Mouse (Mus musculus) midbrain, embryonic 12.5 days (tissue): ENCODE measurements around the gene Macc1. TPM values are rescaled to one million over a fixed set of nuclear protein-coding genes. Genes with fewer than 3 reads are reported as not detected.
"Not testable (repeated sequence)": the region's sequence is repeated elsewhere in the genome, so short reads cannot be mapped to it uniquely, and the experiment has no call there.

ENCODE experiments used
- ATAC-seq: fragments of 200-750 bp; cut with Nextera tagmentation; 2 replicates; pipeline ENCODE4 v1.8.0; 2017; ENCODE audit warnings: low read depth, moderate TSS enrichment, moderate library complexity; ENCODE audit not compliant: low FRiP score
- H3K27ac ChIP-seq: fragments of 300-500 bp; sonication (generic); replicated peaks from 2 replicates; pipeline ENCODE4 v1.5.1; 2016; ENCODE audit warnings: mild to moderate bottlenecking
- H3K27me3 ChIP-seq: fragments of 300-500 bp; sonication (generic); 2 replicates; pipeline ENCODE4 v1.6.1; 2016; ENCODE audit warnings: mild to moderate bottlenecking
- H3K36me3 ChIP-seq: fragments of 300-500 bp; sonication (generic); 2 replicates; pipeline ENCODE4 v1.6.1; 2016
- H3K4me1 ChIP-seq: fragments of 300-500 bp; sonication (generic); 2 replicates; pipeline ENCODE4 v1.6.1; 2016
- H3K4me2 ChIP-seq: fragments of 300-500 bp; sonication (generic); replicated peaks from 2 replicates; pipeline ENCODE4 v1.6.1; 2016; ENCODE audit warnings: mild to moderate bottlenecking, moderate library complexity
- H3K4me3 ChIP-seq: fragments of 300-500 bp; sonication (generic); 2 replicates; pipeline ENCODE4 v1.5.1; 2016; ENCODE audit warnings: mild to moderate bottlenecking
- H3K9ac ChIP-seq: fragments of 300-500 bp; sonication (generic); replicated peaks from 2 replicates; pipeline ENCODE4 v1.6.1; 2016; ENCODE audit warnings: mild to moderate bottlenecking, moderate library complexity
- H3K9me3 ChIP-seq: fragments of 300-500 bp; sonication (generic); 2 replicates; pipeline ENCODE4 v1.6.1; 2016; ENCODE audit warnings: mild to moderate bottlenecking
- WGBS: fragments of 180-500 bp; shearing (Covaris S2); methylation state at CpG from one replicate; pipeline ENCODE4 v1.1.7; 2016; 5-methylcytosine and 5-hydroxymethylcytosine counted together
- polyA plus RNA-seq: library from polyadenylated mRNA; unstranded; fragments of >200 nt; fragmentation: Nextera tagmentation; extraction: Ambion mirVana; gene quantifications from 2 replicates; pipeline ENCODE4 v1.2.1, GENCODE M21; 2016

Macc1 gene
- polyA plus RNA-seq, 1 experiment from 2014 or later = 0.18 TPM

DNA sequence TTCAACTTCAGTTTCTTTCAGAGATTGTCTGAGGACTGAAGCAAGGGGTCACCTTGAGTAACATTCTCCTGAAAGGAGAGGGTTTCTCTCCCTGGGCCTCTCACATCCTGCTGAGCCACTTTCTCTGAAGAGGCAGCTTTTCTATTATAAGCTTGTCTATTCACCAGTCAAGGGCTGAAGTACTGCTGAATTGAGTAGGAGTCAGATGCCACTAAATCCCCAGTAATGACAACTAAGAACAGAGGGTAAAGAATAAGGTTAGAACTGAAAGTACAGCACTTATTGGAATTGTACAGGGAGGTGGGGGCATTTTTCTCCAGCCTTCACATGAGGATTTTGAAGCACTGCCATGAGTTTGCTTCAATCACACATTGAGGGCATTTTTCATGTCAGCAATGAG lies 19.3 kb downstream of the Macc1 start:
- Histone ChIP-seq H3K4me2 (no peak overlapping the region), H3K9me3 (no peaks in the 10 kb centered on the region), H3K9ac (no peak overlapping the region), H3K4me3 (no peak overlapping the region), H3K27ac (no peak overlapping the region; the same call in 1 of the 2 replicates), H3K36me3 (no peaks in the 10 kb centered on the region), H3K4me1 (peaks cover 7% of the 10 kb centered on the region), H3K27me3 (0 out of 2 replicates have a peak, but pooled peaks cover 11% of the 10 kb centered on the region)
- ATAC-seq = peak; percentile 76

DNA sequence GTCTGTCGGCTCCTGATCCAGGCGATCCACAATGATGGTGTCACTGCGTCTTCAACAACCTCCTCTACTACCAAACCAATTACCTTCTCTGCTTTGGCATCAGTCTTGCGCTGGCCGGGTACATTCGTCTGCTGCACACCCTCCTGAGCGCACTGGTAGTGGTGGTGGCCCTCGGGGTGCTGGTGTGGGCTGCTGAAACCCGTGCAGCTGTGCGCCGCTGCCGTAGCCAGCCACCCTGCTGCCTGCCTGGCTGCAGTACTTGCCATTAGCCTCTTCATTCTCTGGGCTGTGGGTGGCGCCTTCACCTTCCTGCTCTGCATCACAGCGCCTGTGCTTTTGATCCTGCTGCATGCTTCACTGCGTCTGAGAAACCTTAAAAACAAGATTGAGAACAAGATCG lies 38.5 kb downstream of the Macc1 start:
- H3K27ac ChIP-seq, H3K27me3 ChIP-seq, H3K9me3 ChIP-seq, H3K36me3 ChIP-seq, H3K4me1 ChIP-seq, H3K9ac ChIP-seq, H3K4me3 ChIP-seq: not testable (repeated sequence)
- H3K4me2 ChIP-seq = peak overlapping the region; percentile 24; the same call in 1 of the 2 replicates
- WGBS = 39% methylated on average over 16 of the region's 16 CpGs
- peak; percentile 58; the same call in 1 of the 2 replicates for ATAC-seq

DNA sequence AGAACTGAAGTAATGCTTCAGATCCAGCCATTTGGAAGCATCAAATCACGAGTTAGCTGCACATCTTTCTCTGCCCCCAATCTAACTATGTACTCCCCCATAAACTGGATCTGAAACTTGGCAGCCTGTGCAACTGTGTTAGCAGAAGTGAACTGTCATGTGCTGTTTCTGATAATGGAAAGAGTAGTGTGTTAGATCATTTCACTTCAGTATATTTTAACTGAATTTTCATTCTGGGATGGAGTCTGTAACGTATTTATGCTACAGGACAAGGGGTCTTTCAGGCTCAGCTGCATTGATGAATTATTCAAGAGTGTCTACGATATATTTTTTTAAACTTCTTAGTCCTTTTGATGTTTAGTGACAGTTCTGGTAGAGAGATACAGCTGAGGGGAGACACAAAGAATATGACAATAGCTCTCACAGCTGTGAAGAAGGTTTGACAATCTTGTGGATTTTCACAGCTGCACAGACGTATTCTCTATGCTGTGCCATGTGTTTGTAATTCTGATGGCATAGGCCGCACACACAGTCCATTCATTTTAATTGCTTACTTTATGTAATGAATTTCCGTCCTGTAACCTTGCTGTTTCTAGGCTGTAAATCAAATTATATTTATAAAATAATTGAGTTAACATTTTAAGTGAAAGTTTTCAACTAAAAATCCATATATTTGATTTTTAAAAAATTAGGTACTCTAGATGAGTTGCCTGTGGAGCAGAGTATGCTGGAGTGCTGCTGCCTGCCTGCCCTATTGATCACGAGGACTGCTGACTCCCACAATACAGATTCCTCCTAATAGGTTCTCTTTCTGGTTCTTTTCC lies 43.6 kb downstream of the Macc1 start:
- Histone ChIP-seq H3K36me3 (no peaks in the 10 kb centered on the region), H3K4me3 (no peak overlapping the region), H3K9ac (no peak overlapping the region), H3K4me1 (peaks cover 10% of the 10 kb centered on the region), H3K27me3 (no peaks in the 10 kb centered on the region), H3K9me3 (no peaks in the 10 kb centered on the region), H3K27ac (no peak overlapping the region), H3K4me2 (peak overlapping the region; percentile 32)
- ATAC-seq = peak; percentile 84
- 27% methylated on average over 7 of the region's 7 CpGs for WGBS

DNA sequence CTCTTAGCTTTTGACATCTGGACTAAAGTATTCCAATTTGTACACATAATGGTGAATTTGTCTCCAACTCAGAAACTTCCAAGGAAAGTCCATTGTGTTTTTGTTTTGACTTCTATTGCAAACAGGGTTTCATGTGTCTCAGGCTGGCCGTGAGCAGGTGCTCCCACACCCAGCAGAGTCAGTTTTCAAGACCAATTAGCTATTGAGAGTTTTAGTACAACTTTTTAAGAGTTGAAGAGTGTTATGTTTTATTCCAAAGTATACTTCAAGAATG lies 44.1 kb downstream of the Macc1 start:
- Histone ChIP-seq H3K27ac (no peak overlapping the region), H3K36me3 (no peaks in the 10 kb centered on the region), H3K4me1 (peaks cover 10% of the 10 kb centered on the region), H3K9me3 (no peaks in the 10 kb centered on the region), H3K4me3 (no peak overlapping the region), H3K9ac (no peak overlapping the region), H3K4me2 (no peak overlapping the region), H3K27me3 (no peaks in the 10 kb centered on the region)
- ATAC-seq = no peak
- WGBS = 38% methylated on average over 1 of the region's 1 CpGs

DNA sequence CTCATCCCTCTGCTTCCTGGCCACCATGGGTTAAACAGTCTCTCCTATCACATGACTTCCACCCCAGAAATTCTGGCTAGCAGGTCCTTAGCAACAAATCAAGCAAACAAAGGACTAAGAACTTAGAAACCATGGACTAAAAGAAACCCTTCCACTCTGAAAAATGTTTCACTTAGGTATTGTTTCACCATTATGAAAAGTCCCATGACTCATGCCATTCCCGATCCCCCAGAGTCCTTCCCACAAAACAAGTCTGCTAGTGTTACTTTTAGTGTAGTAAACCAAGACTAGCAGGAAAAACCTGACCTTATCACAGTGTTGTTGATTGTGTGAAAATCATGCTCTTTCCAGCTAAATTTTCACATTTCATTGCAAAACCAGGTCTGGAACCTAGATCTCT lies 51.0 kb downstream of the Macc1 start:
- Histone ChIP-seq H3K27ac (no peak overlapping the region), H3K36me3 (no peaks in the 10 kb centered on the region), H3K4me2 (no peak overlapping the region), H3K4me3 (no peak overlapping the region), H3K9ac (no peak overlapping the region), H3K27me3 (no peaks in the 10 kb centered on the region), H3K4me1 (no peaks in the 10 kb centered on the region), H3K9me3 (no peaks in the 10 kb centered on the region)
- no peak for ATAC-seq
- WGBS = 73% methylated on average over 1 of the region's 1 CpGs

DNA sequence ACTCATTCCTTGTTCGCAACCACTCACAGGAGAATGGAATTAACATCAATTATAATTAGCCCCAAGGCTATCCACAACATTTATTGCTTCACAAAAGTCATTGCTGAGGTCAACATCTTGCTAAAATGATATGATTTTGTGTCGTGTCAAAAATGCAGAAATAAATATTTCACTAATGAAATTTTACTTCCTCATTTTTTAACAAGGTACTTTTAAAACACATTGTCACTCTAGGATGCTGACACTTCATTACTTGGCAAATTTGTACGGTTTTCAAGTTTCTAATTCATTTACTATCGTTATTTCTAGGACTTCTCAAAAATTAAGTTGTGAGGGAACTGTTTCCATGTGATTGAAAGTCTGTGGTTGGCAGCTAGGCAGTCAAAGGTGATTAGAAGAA lies 55.8 kb downstream of the Macc1 start:
- no peak overlapping the region for H3K4me3 ChIP-seq
- no peaks in the 10 kb centered on the region for H3K9me3 ChIP-seq
- no peak for ATAC-seq
- no peak overlapping the region for H3K9ac ChIP-seq
- no peaks in the 10 kb centered on the region for H3K36me3 ChIP-seq
- H3K27ac ChIP-seq = no peak overlapping the region
- H3K4me2 ChIP-seq = no peak overlapping the region
- no peaks in the 10 kb centered on the region for H3K27me3 ChIP-seq
- H3K4me1 ChIP-seq = no peaks in the 10 kb centered on the region
- WGBS = 83% methylated on average over 4 of the region's 4 CpGs

DNA sequence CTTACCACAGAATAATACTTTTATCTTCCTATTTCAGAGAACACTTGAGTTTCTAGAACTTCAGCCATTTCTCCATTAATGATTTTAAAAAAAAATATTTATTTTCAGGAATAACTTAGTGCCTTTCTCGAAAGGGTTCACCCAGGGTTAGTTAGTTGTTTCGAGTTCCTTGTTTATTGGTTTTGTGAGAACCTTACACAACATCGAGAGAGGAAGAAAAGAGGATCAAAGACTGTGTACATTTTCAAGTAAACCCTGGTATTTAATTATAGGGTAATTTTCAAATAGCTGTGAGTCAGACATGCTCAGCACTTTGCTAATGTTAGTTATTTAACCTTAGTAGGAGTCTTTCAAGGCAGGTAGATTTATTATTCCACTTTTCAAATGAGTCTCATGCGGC lies 58.3 kb downstream of the Macc1 start:
- Histone ChIP-seq H3K4me2 (no peak overlapping the region), H3K4me1 (peaks cover 3% of the 10 kb centered on the region; the same call in 1 of the 2 replicates), H3K9me3 (no peaks in the 10 kb centered on the region), H3K27me3 (no peaks in the 10 kb centered on the region), H3K4me3 (no peak overlapping the region), H3K9ac (no peak overlapping the region), H3K36me3 (no peaks in the 10 kb centered on the region), H3K27ac (no peak overlapping the region)
- no peak for ATAC-seq
- 80% methylated on average over 4 of the region's 4 CpGs for WGBS

DNA sequence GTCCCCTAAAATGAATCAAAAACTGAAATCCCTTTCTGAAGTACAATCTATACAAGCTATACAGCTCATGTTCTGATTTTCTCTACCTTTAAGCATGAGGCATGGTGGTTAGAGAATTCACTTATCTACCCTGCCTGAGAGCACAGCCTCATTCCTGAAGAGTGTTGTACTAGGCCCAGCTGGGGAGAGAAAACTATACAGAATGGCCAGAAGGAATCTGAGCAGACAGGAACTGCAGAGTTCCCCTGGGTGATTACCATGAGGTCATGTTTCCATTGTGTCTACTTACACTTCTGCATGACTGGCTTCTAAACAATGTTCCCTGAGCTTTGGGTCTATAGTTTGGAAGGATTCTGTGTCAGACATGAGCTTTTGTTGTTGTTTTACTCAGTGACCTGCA lies 62.8 kb downstream of the Macc1 start:
- no peaks in the 10 kb centered on the region for H3K27me3 ChIP-seq
- no peak overlapping the region for H3K4me3 ChIP-seq
- H3K36me3 ChIP-seq = no peaks in the 10 kb centered on the region
- ATAC-seq = peak; percentile 60
- H3K9ac ChIP-seq = no peak overlapping the region
- no peak overlapping the region for H3K4me2 ChIP-seq
- H3K4me1 ChIP-seq = peaks cover 3% of the 10 kb centered on the region; the same call in 1 of the 2 replicates
- no peak overlapping the region for H3K27ac ChIP-seq
- H3K9me3 ChIP-seq = no peaks in the 10 kb centered on the region

DNA sequence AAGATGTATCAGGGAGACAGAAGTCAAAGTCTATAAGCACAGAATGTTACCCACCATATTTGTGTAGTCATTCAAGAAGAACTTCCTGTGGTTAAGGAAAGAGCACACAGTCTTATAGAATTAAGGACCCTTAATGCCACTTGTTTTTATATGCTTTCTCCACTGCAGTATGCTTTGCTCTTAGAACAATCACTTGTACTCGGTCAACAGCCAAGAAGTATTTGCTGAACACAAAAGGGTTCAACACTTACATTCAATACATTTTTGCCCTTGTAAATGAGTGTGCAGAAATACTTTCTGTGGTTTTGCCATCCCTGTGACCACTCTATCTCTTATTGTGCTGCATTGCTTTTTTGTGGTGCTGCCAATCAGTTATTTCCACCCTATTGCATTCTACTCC lies 67.8 kb downstream of the Macc1 start:
- H3K27me3 ChIP-seq = no peaks in the 10 kb centered on the region
- WGBS = 67% methylated on average over 1 of the region's 1 CpGs
- no peak overlapping the region for H3K9ac ChIP-seq
- H3K27ac ChIP-seq = no peak overlapping the region
- H3K9me3 ChIP-seq = no peaks in the 10 kb centered on the region
- H3K36me3 ChIP-seq = no peaks in the 10 kb centered on the region
- H3K4me2 ChIP-seq = no peak overlapping the region
- no peak overlapping the region for H3K4me3 ChIP-seq
- ATAC-seq = no peak
- peaks cover 2% of the 10 kb centered on the region; the same call in 1 of the 2 replicates for H3K4me1 ChIP-seq

DNA sequence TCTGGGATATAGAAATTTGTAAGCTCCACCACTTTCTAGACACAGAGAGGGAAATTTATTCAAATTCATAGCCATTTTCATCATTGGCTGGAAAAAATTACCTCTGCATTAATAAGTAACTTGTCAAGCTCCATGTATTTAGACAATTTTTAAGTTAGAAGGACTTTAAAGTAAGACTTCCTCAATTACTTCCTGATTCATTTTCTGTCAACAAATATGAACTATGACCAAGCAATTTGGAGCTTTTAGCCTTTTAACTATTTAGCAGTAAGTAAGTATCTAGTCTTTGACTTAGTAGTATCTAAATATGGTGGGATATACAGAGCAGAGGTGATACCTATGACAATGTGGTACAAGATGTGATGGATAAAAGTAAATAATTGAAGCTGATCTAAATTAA lies 72.2 kb downstream of the Macc1 start:
- Histone ChIP-seq H3K9ac (no peak overlapping the region), H3K4me1 (no peaks in the 10 kb centered on the region), H3K27me3 (no peaks in the 10 kb centered on the region), H3K4me3 (no peak overlapping the region), H3K4me2 (no peak overlapping the region), H3K27ac (no peak overlapping the region), H3K36me3 (no peaks in the 10 kb centered on the region), H3K9me3 (no peaks in the 10 kb centered on the region)
- ATAC-seq = no peak

DNA sequence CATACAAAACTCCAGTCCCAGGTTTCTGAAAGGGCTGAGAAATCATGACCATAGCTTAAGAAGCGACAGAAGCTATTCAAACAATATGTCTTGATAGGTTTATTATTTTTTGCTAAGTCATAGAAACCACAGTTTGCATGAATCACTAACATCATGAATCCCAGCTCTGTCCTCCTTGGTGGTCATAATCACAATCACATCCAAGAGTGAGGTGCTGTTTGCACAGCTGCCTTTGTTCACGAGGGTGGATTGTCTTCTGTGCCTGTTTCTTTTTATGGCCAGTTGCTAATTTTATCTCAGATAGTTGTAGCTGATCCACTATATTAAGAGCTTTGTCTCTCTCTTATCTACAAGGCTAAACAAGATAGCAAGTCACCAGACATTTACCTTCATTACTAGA lies 72.6 kb downstream of the Macc1 start:
- Histone ChIP-seq H3K9me3 (no peaks in the 10 kb centered on the region), H3K27me3 (no peaks in the 10 kb centered on the region), H3K36me3 (no peaks in the 10 kb centered on the region), H3K4me3 (no peak overlapping the region), H3K27ac (no peak overlapping the region), H3K4me1 (no peaks in the 10 kb centered on the region), H3K9ac (no peak overlapping the region), H3K4me2 (no peak overlapping the region)
- no peak for ATAC-seq
- WGBS = 71% methylated on average over 2 of the region's 2 CpGs

DNA sequence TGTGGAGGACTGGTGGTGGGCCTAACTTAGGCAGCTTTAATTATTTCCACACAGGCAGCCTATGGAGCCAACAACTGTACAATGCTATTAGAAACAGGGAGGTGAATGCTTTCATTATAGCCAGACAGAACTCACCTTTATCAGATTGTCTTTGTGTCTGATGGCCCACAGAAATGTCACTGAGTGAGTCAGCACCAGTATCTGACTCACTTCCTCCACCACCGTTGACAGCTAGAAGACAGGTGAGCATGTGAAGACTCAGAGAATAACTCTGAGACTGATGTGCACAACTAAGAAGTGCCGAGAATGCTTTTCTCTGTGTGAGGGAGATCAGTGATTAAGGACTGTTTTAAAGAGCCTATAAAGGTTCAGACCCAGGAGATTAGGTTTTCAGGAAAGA lies 73.9 kb downstream of the Macc1 start:
- Histone ChIP-seq H3K36me3 (no peaks in the 10 kb centered on the region), H3K4me2 (no peak overlapping the region), H3K4me1 (no peaks in the 10 kb centered on the region), H3K4me3 (no peak overlapping the region), H3K9me3 (no peaks in the 10 kb centered on the region), H3K9ac (no peak overlapping the region), H3K27ac (no peak overlapping the region), H3K27me3 (no peaks in the 10 kb centered on the region)
- WGBS = 74% methylated on average over 2 of the region's 2 CpGs
- no peak for ATAC-seq

DNA sequence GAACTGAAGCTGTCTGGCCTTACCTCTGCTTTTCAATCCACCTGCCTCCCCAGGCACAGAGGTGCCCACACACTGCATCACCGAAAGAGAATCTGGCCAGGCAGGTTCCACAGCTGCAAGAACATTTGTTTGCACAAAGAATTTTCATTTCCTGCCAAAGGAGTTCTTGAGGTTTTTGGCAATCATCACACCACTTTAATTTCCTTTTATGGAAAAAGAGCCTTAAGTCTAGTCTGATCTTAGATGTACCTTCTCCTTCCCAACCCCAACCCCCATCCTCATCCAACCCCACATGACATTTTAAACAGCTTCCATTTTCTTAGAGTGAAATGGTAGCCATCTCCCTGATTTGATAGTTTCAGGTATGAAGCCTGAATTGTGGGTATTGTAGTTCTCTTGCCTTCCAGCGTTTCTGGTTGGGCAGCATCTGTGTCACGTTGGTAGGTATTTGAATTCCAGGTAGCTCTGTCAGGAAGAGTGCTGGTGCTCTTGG lies 76.2 kb downstream of the Macc1 start:
- Histone ChIP-seq H3K36me3 (no peaks in the 10 kb centered on the region), H3K4me1 (no peaks in the 10 kb centered on the region), H3K27me3 (no peaks in the 10 kb centered on the region), H3K4me2 (no peak overlapping the region), H3K9ac (no peak overlapping the region), H3K27ac (no peak overlapping the region), H3K4me3 (no peak overlapping the region), H3K9me3 (no peaks in the 10 kb centered on the region)
- WGBS = 70% methylated on average over 3 of the region's 3 CpGs
- ATAC-seq = no peak
